Mouse (Mus musculus): ENCODE results near the gene Gpn2. TPM values are rescaled to one million over a fixed set of nuclear protein-coding genes. Genes with fewer than 3 reads are reported as not detected.

The Gpn2 gene
- polyA plus RNA-seq, 1 experiment from 2014 or later: 20.8 TPM

DNA sequence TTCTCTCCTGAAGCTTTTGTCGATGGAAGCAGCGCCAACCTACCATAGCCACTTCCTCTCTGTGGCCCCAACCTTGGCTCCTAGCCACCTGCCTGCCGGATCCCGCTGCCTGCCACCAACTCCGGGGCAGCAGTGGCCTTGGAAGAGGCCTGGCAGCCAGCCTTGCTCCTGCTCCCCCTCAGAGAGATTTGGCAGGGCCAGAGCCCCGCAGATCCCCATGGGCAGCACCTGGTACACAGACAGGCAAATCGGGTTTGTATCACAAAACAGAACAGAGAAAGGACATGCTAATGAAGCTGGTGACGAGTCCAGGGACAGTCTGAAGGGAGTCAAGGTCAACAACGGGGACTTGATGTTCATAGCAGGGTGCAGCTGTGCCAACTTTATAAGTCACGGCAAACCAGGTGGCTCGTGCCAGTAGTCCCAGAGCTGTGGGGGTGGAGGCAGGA lies 21.0 kb upstream of the Gpn2 start:
- H3K9ac ChIP-seq: no peak overlapping the region
- WGBS: 64% methylated on average over 11 of the region's 11 CpGs
- H3K27me3 ChIP-seq: no peaks in the 10 kb centered on the region
- H3K4me2 ChIP-seq: no peak overlapping the region
- H3K4me3 ChIP-seq: no peak overlapping the region
- ATAC-seq (ENCODE audit: borderline replicate concordance, extremely low read depth, low FRiP score, low TSS enrichment): no peak
- no peaks in the 10 kb centered on the region for H3K36me3 ChIP-seq
- H3K9me3 ChIP-seq: no peaks in the 10 kb centered on the region
- no peaks in the 10 kb centered on the region for H3K4me1 ChIP-seq
- no peak overlapping the region for H3K27ac ChIP-seq

GRCm38 (mm10) chr4:133567251-133567650 lies 16.9 kb upstream of the Gpn2 start:
- Histone ChIP-seq H3K27me3 (no peaks in the 10 kb centered on the region), H3K36me3 (no peaks in the 10 kb centered on the region), H3K4me1 (no peaks in the 10 kb centered on the region), H3K4me2 (no peak overlapping the region), H3K9ac (no peak overlapping the region), H3K27ac (no peak overlapping the region), H3K4me3 (no peak overlapping the region), H3K9me3 (no peaks in the 10 kb centered on the region)
- 20% methylated on average over 8 of the region's 8 CpGs for WGBS
- ATAC-seq (ENCODE audit: borderline replicate concordance, extremely low read depth, low FRiP score, low TSS enrichment): no peak

GRCm38 (mm10) chr4:133569291-133570065 lies 14.7 kb upstream of the Gpn2 start:
- Histone ChIP-seq H3K4me3 (no peak overlapping the region), H3K4me1 (peaks cover 6% of the 10 kb centered on the region), H3K36me3 (no peaks in the 10 kb centered on the region), H3K4me2 (no peak overlapping the region), H3K27me3 (no peaks in the 10 kb centered on the region), H3K27ac (no peak overlapping the region), H3K9me3 (no peaks in the 10 kb centered on the region), H3K9ac (no peak overlapping the region)
- no peak for ATAC-seq (ENCODE audit: borderline replicate concordance, extremely low read depth, low FRiP score, low TSS enrichment)
- WGBS: 82% methylated on average over 10 of the region's 10 CpGs

- Histone ChIP-seq H3K9ac (no peak overlapping the region), H3K36me3 (no peaks in the 10 kb centered on the region), H3K4me1 (peaks cover 6% of the 10 kb centered on the region), H3K27ac (no peak overlapping the region), H3K27me3 (no peaks in the 10 kb centered on the region), H3K4me2 (no peak overlapping the region), H3K4me3 (no peak overlapping the region), H3K9me3 (no peaks in the 10 kb centered on the region)
- no peak for ATAC-seq (ENCODE audit: borderline replicate concordance, extremely low read depth, low FRiP score, low TSS enrichment)
- WGBS: 50% methylated on average over 10 of the region's 10 CpGs
Observed at GRCm38 (mm10) chr4:133570066-133570466, 14.1 kb upstream of the Gpn2 start.

GRCm38 (mm10) chr4:133574070-133574842 lies 9.9 kb upstream of the Gpn2 start, which contains the start of gene Gpatch3:
Gpatch3 (plus strand) TSS chr4:133574745.
- Histone ChIP-seq H3K4me2 (peak within 1 kb of the TSS; percentile 91), H3K36me3 (peaks cover 14% of the 10 kb centered on the region; the same call in 1 of the 2 replicates), H3K9me3 (no peaks in the 10 kb centered on the region), H3K4me3 (peak within 1 kb of the TSS; percentile 76), H3K4me1 (peaks cover 16% of the 10 kb centered on the region), H3K27me3 (no peaks in the 10 kb centered on the region), H3K9ac (peak within 1 kb of the TSS; percentile 70), H3K27ac (peak within 1 kb of the TSS; percentile 82)
- WGBS: 5% methylated on average over 44 of the region's 44 CpGs
- ATAC-seq (ENCODE audit: borderline replicate concordance, extremely low read depth, low FRiP score, low TSS enrichment): peak; percentile 89

GRCm38 (mm10) chr4:133574843-133575202 lies 9.3 kb upstream of the Gpn2 start:
- ATAC-seq (ENCODE audit: borderline replicate concordance, extremely low read depth, low FRiP score, low TSS enrichment): no peak
- peak overlapping the region; percentile 76 for H3K4me3 ChIP-seq
- no peaks in the 10 kb centered on the region for H3K27me3 ChIP-seq
- peak overlapping the region; percentile 70 for H3K9ac ChIP-seq
- WGBS: under 1% methylated on average over 41 of the region's 41 CpGs
- H3K4me2 ChIP-seq: peak overlapping the region; percentile 91
- peaks cover 18% of the 10 kb centered on the region; the same call in 1 of the 2 replicates for H3K36me3 ChIP-seq
- H3K9me3 ChIP-seq: no peaks in the 10 kb centered on the region
- peaks cover 16% of the 10 kb centered on the region for H3K4me1 ChIP-seq
- peak overlapping the region; percentile 82; the same call in 1 of the 2 replicates for H3K27ac ChIP-seq

GRCm38 (mm10) chr4:133577983-133578382 lies 6.2 kb upstream of the Gpn2 start:
- Histone ChIP-seq H3K36me3 (peaks cover 38% of the 10 kb centered on the region), H3K4me2 (no peak overlapping the region), H3K4me3 (no peak overlapping the region), H3K27ac (no peak overlapping the region), H3K4me1 (peaks cover 16% of the 10 kb centered on the region), H3K9ac (no peak overlapping the region), H3K27me3 (no peaks in the 10 kb centered on the region), H3K9me3 (no peaks in the 10 kb centered on the region)
- 74% methylated on average over 12 of the region's 12 CpGs for WGBS
- ATAC-seq (ENCODE audit: borderline replicate concordance, extremely low read depth, low FRiP score, low TSS enrichment): no peak

- peaks cover 49% of the 10 kb centered on the region for H3K36me3 ChIP-seq
Observed at GRCm38 (mm10) chr4:133583690-133584058, 488 bp upstream of the Gpn2 start.

GRCm38 (mm10) chr4:133592570-133592969 lies 8.4 kb downstream of the Gpn2 start:
- H3K4me2 ChIP-seq: no peak overlapping the region
- no peaks in the 10 kb centered on the region for H3K4me1 ChIP-seq
- no peak overlapping the region for H3K4me3 ChIP-seq
- no peak overlapping the region for H3K9ac ChIP-seq
- 0 out of 2 replicates have a peak overlapping the region, but pooled peaks have one; percentile 5 for H3K27ac ChIP-seq
- ATAC-seq (ENCODE audit: borderline replicate concordance, extremely low read depth, low FRiP score, low TSS enrichment): no peak; the same call in 1 of the 2 replicates
- peaks cover 38% of the 10 kb centered on the region for H3K36me3 ChIP-seq
- no peaks in the 10 kb centered on the region for H3K27me3 ChIP-seq
- H3K9me3 ChIP-seq: no peaks in the 10 kb centered on the region
- WGBS: 27% methylated on average over 7 of the region's 7 CpGs

More at GRCm38 (mm10) chr4:133583690-133584058, 488 bp upstream of the Gpn2 start:
- no peaks in the 10 kb centered on the region for H3K27me3 ChIP-seq
- WGBS: 58% methylated on average over 6 of the region's 6 CpGs
- H3K4me2 ChIP-seq: peak overlapping the region; percentile 94
- H3K27ac ChIP-seq: peak overlapping the region; percentile 63
- peak overlapping the region; percentile 81 for H3K9ac ChIP-seq
- no peaks in the 10 kb centered on the region for H3K9me3 ChIP-seq
- peak; percentile 47; the same call in 1 of the 2 replicates for ATAC-seq (ENCODE audit: borderline replicate concordance, extremely low read depth, low FRiP score, low TSS enrichment)
- peaks cover 13% of the 10 kb centered on the region for H3K4me1 ChIP-seq
- peak overlapping the region; percentile 88 for H3K4me3 ChIP-seq

DNA sequence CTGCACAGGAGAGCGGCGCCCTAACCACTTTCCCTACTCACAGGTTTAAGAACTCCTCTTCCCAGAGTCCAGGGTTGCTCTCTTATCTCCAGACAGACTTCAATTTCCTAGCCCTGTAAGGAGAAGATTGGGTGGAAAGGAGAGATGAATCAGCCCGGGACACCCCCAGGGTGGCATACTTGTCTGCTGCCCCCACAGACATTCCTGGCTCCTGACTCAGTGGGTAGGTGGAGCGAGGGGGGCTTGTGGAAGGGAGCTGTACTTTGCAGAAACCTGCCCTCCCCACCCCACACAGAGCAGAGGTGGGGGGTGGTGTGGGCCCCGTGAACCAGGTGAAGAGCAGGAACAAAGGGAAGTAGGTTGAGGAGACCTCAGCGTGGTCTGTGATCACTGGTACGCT lies 11.4 kb downstream of the Gpn2 start:
- H3K9me3 ChIP-seq: no peaks in the 10 kb centered on the region
- no peak for ATAC-seq (ENCODE audit: borderline replicate concordance, extremely low read depth, low FRiP score, low TSS enrichment)
- H3K4me1 ChIP-seq: peaks cover 19% of the 10 kb centered on the region
- 49% methylated on average over 7 of the region's 7 CpGs for WGBS
- peaks cover 13% of the 10 kb centered on the region for H3K27me3 ChIP-seq
- no peak overlapping the region for H3K9ac ChIP-seq
- no peak overlapping the region for H3K4me2 ChIP-seq
- no peak overlapping the region for H3K27ac ChIP-seq
- H3K36me3 ChIP-seq: peaks cover 17% of the 10 kb centered on the region
- no peak overlapping the region for H3K4me3 ChIP-seq

- no peak overlapping the region for H3K9ac ChIP-seq
- peaks cover 19% of the 10 kb centered on the region for H3K4me1 ChIP-seq
- H3K9me3 ChIP-seq: no peaks in the 10 kb centered on the region
- no peak overlapping the region for H3K4me2 ChIP-seq
- H3K4me3 ChIP-seq: no peak overlapping the region
- peaks cover 15% of the 10 kb centered on the region for H3K27me3 ChIP-seq
- peaks cover 12% of the 10 kb centered on the region for H3K36me3 ChIP-seq
- WGBS: 73% methylated on average over 6 of the region's 6 CpGs
- H3K27ac ChIP-seq: no peak overlapping the region
- ATAC-seq (ENCODE audit: borderline replicate concordance, extremely low read depth, low FRiP score, low TSS enrichment): no peak
Observed at GRCm38 (mm10) chr4:133596084-133596483, 11.9 kb downstream of the Gpn2 start.

GRCm38 (mm10) chr4:133598616-133599015 lies 14.5 kb downstream of the Gpn2 start:
- Histone ChIP-seq H3K9ac (no peak overlapping the region), H3K4me3 (peak overlapping the region; percentile 45; the same call in 1 of the 2 replicates), H3K4me2 (peak overlapping the region; percentile 76; the same call in 1 of the 2 replicates), H3K9me3 (no peaks in the 10 kb centered on the region), H3K36me3 (no peaks in the 10 kb centered on the region; the same call in 1 of the 2 replicates), H3K4me1 (peaks cover 26% of the 10 kb centered on the region), H3K27ac (peak overlapping the region; percentile 65), H3K27me3 (peaks cover 33% of the 10 kb centered on the region)
- ATAC-seq (ENCODE audit: borderline replicate concordance, extremely low read depth, low FRiP score, low TSS enrichment): no peak
- 21% methylated on average over 4 of the region's 4 CpGs for WGBS

Measured in lung, embryonic 15.5 days (tissue).